Mouse (Mus musculus): ENCODE results near the gene Spint4. TPM values are rescaled to one million over a fixed set of nuclear protein-coding genes. Genes with fewer than 3 reads are reported as not detected.

The Spint4 gene
- polyA plus RNA-seq, 1 experiment from 2014 or later: not detected

- Histone ChIP-seq H3K4me1 (ENCODE audit: control insufficient read depth, insufficient read depth, low read length) (no peaks in the 10 kb centered on the region), H3K9me3 (ENCODE audit: control insufficient read depth, low read length) (no peaks in the 10 kb centered on the region), H3K27me3 (replicated peaks; ENCODE audit: control insufficient read depth, insufficient read depth, low read length) (no peaks in the 10 kb centered on the region), H3K9ac (ENCODE audit: low read depth, low read length) (no peak overlapping the region), H3K36me3 (ENCODE audit: control insufficient read depth, insufficient read depth, low read length) (no peaks in the 10 kb centered on the region), H3K4me3 (ENCODE audit: low read depth, low read length) (no peak overlapping the region), H3K27ac (replicated peaks; ENCODE audit: low read depth, low read length) (no peak overlapping the region), H3K4me2 (ENCODE audit: low read depth, low read length) (no peak overlapping the region)
- no peak for DNase-seq (ENCODE audit: low spot score)
- WGBS: 33% methylated on average over 7 of the region's 7 CpGs
- ATAC-seq (ENCODE audit: low read depth): no peak
These were observed 41.6 kb downstream of the Spint4 start for GRCm38 (mm10) chr2:164739876-164740275.

DNA sequence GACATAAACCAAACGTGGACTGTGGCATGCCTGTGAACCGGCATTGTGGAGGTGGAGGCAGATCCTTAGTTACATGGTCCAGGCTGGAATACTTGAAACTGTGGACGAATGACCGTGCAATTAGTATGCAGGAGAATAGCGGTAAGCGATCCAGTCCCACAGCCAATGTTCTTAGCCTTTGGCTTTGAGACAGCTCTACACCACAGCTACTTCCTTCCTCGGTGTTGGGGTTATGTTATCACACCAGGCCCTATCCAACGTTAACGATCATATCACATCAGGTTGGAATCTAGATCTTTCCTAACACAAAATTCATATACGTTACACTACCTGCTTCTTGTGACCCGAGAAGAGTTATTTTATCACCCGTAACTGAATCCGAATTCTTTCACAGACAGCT is 46.7 kb downstream of the Spint4 start:
- no peaks in the 10 kb centered on the region for H3K27me3 ChIP-seq (replicated peaks; ENCODE audit: control insufficient read depth, insufficient read depth, low read length)
- H3K36me3 ChIP-seq (ENCODE audit: control insufficient read depth, insufficient read depth, low read length): peaks cover 24% of the 10 kb centered on the region
- H3K4me1 ChIP-seq (ENCODE audit: control insufficient read depth, insufficient read depth, low read length): peaks cover 11% of the 10 kb centered on the region
- peak overlapping the region; percentile 93 for H3K9ac ChIP-seq (ENCODE audit: low read depth, low read length)
- peak overlapping the region; percentile 90 for H3K4me3 ChIP-seq (ENCODE audit: low read depth, low read length)
- H3K4me2 ChIP-seq (ENCODE audit: low read depth, low read length): peak overlapping the region; percentile 75
- no peaks in the 10 kb centered on the region for H3K9me3 ChIP-seq (ENCODE audit: control insufficient read depth, low read length)
- ATAC-seq (ENCODE audit: low read depth) (no peak), DNase-seq (ENCODE audit: low spot score) (no peak)
- WGBS: 74% methylated on average over 13 of the region's 13 CpGs
- no peak overlapping the region for H3K27ac ChIP-seq (replicated peaks; ENCODE audit: low read depth, low read length)

GRCm38 (mm10) chr2:164745843-164746479 is 47.7 kb downstream of the Spint4 start, which contains the start of the genes Wfdc3 and Dnttip1:
Gene Wfdc3 (minus strand): TSS chr2:164745931.
Gene Dnttip1 (plus strand): TSS chr2:164745983.
- Histone ChIP-seq H3K27ac (replicated peaks; ENCODE audit: low read depth, low read length) (peak within 1 kb of the TSS; percentile 74), H3K4me1 (ENCODE audit: control insufficient read depth, insufficient read depth, low read length) (peaks cover 11% of the 10 kb centered on the region), H3K4me3 (ENCODE audit: low read depth, low read length) (peak within 1 kb of the TSS; percentile 90), H3K9me3 (ENCODE audit: control insufficient read depth, low read length) (no peaks in the 10 kb centered on the region), H3K27me3 (replicated peaks; ENCODE audit: control insufficient read depth, insufficient read depth, low read length) (no peaks in the 10 kb centered on the region), H3K9ac (ENCODE audit: low read depth, low read length) (peak within 1 kb of the TSS; percentile 93), H3K36me3 (ENCODE audit: control insufficient read depth, insufficient read depth, low read length) (peaks cover 33% of the 10 kb centered on the region), H3K4me2 (ENCODE audit: low read depth, low read length) (peak within 1 kb of the TSS; percentile 75)
- ATAC-seq (ENCODE audit: low read depth) (peak; percentile 93), DNase-seq (ENCODE audit: low spot score) (peak; percentile 94)
- WGBS: 0% methylated on average over 31 of the region's 70 CpGs

DNA sequence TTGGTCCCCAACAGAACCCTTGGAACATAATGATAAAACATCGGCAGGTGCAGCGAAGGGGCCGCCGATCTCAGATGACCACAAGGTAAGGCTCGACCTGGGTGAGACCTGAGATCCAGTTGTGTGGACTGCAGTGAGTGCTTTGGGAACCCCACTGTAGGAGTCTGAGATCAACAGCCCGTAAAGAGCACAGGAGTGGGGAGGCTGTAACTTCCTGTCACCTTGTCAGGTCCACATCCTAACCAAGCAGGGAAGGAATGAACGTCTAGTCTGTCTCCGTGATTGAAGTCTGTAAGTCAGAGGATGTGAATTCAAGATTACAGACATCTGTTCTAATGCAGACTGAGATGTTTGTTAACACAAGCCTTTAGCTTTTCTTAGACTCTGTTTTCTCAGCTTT is 48.4 kb downstream of the Spint4 start:
- Histone ChIP-seq H3K27ac (replicated peaks; ENCODE audit: low read depth, low read length) (no peak overlapping the region), H3K27me3 (replicated peaks; ENCODE audit: control insufficient read depth, insufficient read depth, low read length) (no peaks in the 10 kb centered on the region), H3K4me3 (ENCODE audit: low read depth, low read length) (peak overlapping the region; percentile 90), H3K4me2 (ENCODE audit: low read depth, low read length) (peak overlapping the region; percentile 75), H3K9me3 (ENCODE audit: control insufficient read depth, low read length) (no peaks in the 10 kb centered on the region), H3K9ac (ENCODE audit: low read depth, low read length) (peak overlapping the region; percentile 93), H3K4me1 (ENCODE audit: control insufficient read depth, insufficient read depth, low read length) (peaks cover 11% of the 10 kb centered on the region), H3K36me3 (ENCODE audit: control insufficient read depth, insufficient read depth, low read length) (peaks cover 39% of the 10 kb centered on the region)
- ATAC-seq (ENCODE audit: low read depth) (no peak), DNase-seq (ENCODE audit: low spot score) (no peak)
- WGBS: 47% methylated on average over 8 of the region's 8 CpGs

- peaks cover 52% of the 10 kb centered on the region for H3K36me3 ChIP-seq (ENCODE audit: control insufficient read depth, insufficient read depth, low read length)
- no peak overlapping the region for H3K27ac ChIP-seq (replicated peaks; ENCODE audit: low read depth, low read length)
- no peaks in the 10 kb centered on the region for H3K27me3 ChIP-seq (replicated peaks; ENCODE audit: control insufficient read depth, insufficient read depth, low read length)
- ATAC-seq (ENCODE audit: low read depth) (no peak), DNase-seq (ENCODE audit: low spot score) (no peak)
- H3K9me3 ChIP-seq (ENCODE audit: control insufficient read depth, low read length): no peaks in the 10 kb centered on the region
- H3K4me1 ChIP-seq (ENCODE audit: control insufficient read depth, insufficient read depth, low read length): peaks cover 11% of the 10 kb centered on the region
- no peak overlapping the region for H3K9ac ChIP-seq (ENCODE audit: low read depth, low read length)
- H3K4me2 ChIP-seq (ENCODE audit: low read depth, low read length): no peak overlapping the region
- 81% methylated on average over 4 of the region's 4 CpGs for WGBS
- H3K4me3 ChIP-seq (ENCODE audit: low read depth, low read length): no peak overlapping the region
These were observed 49.9 kb downstream of the Spint4 start for GRCm38 (mm10) chr2:164748191-164748590.

DNA sequence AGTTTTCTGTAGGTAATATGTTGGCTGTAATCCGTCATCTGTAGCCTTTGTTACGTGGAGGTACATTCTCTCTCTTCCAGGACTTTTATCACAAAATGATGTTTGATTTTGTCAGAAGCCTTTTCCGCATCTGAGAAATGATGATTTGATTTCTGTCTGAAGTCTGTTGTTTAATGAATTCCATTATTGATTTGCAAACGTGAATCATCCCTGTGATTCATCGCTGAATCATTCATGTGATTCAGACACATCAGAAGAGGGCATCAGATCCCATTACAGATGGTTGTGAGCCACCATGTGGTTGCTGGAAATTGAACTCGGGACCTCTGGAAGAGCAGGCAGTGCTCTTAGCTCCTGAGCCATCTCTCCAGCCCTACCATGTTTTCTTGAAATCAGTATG is 50.7 kb downstream of the Spint4 start:
- Histone ChIP-seq H3K4me3 (ENCODE audit: low read depth, low read length) (no peak overlapping the region), H3K4me2 (ENCODE audit: low read depth, low read length) (no peak overlapping the region), H3K9ac (ENCODE audit: low read depth, low read length) (no peak overlapping the region), H3K27me3 (replicated peaks; ENCODE audit: control insufficient read depth, insufficient read depth, low read length) (no peaks in the 10 kb centered on the region), H3K27ac (replicated peaks; ENCODE audit: low read depth, low read length) (no peak overlapping the region), H3K9me3 (ENCODE audit: control insufficient read depth, low read length) (no peaks in the 10 kb centered on the region), H3K4me1 (ENCODE audit: control insufficient read depth, insufficient read depth, low read length) (peaks cover 11% of the 10 kb centered on the region), H3K36me3 (ENCODE audit: control insufficient read depth, insufficient read depth, low read length) (peaks cover 60% of the 10 kb centered on the region)
- DNase-seq (ENCODE audit: low spot score) (no peak), ATAC-seq (ENCODE audit: low read depth) (no peak)
- WGBS: 89% methylated on average over 6 of the region's 6 CpGs

Other genes with a start within 250 kb of the Spint4 start
- gene Sys1, start 241.5 kb upstream of the Spint4 start, polyA plus RNA-seq (2014; fragmentation: Nextera tagmentation; extraction: Ambion mirVana): 63.3 and 68.3 TPM in 2 replicates
- gene Gm20458, start 237.5 kb upstream of the Spint4 start, polyA plus RNA-seq (2014; fragmentation: Nextera tagmentation; extraction: Ambion mirVana): 12.5 and 14.7 TPM in 2 replicates
- gene Trp53tg5, start 224.8 kb upstream of the Spint4 start, polyA plus RNA-seq (2014; fragmentation: Nextera tagmentation; extraction: Ambion mirVana): not detected in 2 replicates
- gene Dbndd2, start 212.4 kb upstream of the Spint4 start, polyA plus RNA-seq (2014; fragmentation: Nextera tagmentation; extraction: Ambion mirVana): 4.1 and 10.5 TPM in 2 replicates
- gene Pigt, start 201.0 kb upstream of the Spint4 start, polyA plus RNA-seq (2014; fragmentation: Nextera tagmentation; extraction: Ambion mirVana): 72.9 and 76.9 TPM in 2 replicates
- gene Wfdc2, start 136.1 kb upstream of the Spint4 start, polyA plus RNA-seq (2014; fragmentation: Nextera tagmentation; extraction: Ambion mirVana): 53.7 and 62.4 TPM in 2 replicates
- not detected in 2 replicates for gene Spint3, start 125.0 kb upstream of the Spint4 start, polyA plus RNA-seq (2014; fragmentation: Nextera tagmentation; extraction: Ambion mirVana)
- 0.51 TPM in 1 of 2 replicates, not detected in the other for gene Wfdc6a, start 113.1 kb upstream of the Spint4 start, polyA plus RNA-seq (2014; fragmentation: Nextera tagmentation; extraction: Ambion mirVana)
- not detected in 2 replicates for gene Eppin, start 104.9 kb upstream of the Spint4 start, polyA plus RNA-seq (2014; fragmentation: Nextera tagmentation; extraction: Ambion mirVana)
- gene Wfdc6b, start 85.0 kb upstream of the Spint4 start, polyA plus RNA-seq (2014; fragmentation: Nextera tagmentation; extraction: Ambion mirVana): not detected in 2 replicates
- 0.11 TPM in 1 of 2 replicates, not detected in the other for gene Wfdc8, start 84.9 kb upstream of the Spint4 start, polyA plus RNA-seq (2014; fragmentation: Nextera tagmentation; extraction: Ambion mirVana)
- not detected in 2 replicates for gene Wfdc16, start 59.7 kb upstream of the Spint4 start, polyA plus RNA-seq (2014; fragmentation: Nextera tagmentation; extraction: Ambion mirVana)
- 0.69 and 1.1 TPM in 2 replicates for gene Wfdc10, start 42.5 kb upstream of the Spint4 start, polyA plus RNA-seq (2014; fragmentation: Nextera tagmentation; extraction: Ambion mirVana)
- gene Wfdc9, start 41.9 kb upstream of the Spint4 start, polyA plus RNA-seq (2014; fragmentation: Nextera tagmentation; extraction: Ambion mirVana): not detected in 2 replicates
- not detected in 2 replicates for gene Wfdc11, start 24.4 kb upstream of the Spint4 start, polyA plus RNA-seq (2014; fragmentation: Nextera tagmentation; extraction: Ambion mirVana)
- 0.21 TPM in 1 of 2 replicates, not detected in the other for gene Wfdc13, start 13.4 kb upstream of the Spint4 start, polyA plus RNA-seq (2014; fragmentation: Nextera tagmentation; extraction: Ambion mirVana)
- gene Spint5, start 16.8 kb downstream of the Spint4 start, polyA plus RNA-seq (2014; fragmentation: Nextera tagmentation; extraction: Ambion mirVana): not detected in 2 replicates
- gene Wfdc3, start 47.4 kb downstream of the Spint4 start, polyA plus RNA-seq (2014; fragmentation: Nextera tagmentation; extraction: Ambion mirVana): 0.53 and 1.1 TPM in 2 replicates
- 60.9 and 63.0 TPM in 2 replicates for gene Dnttip1, start 47.5 kb downstream of the Spint4 start, polyA plus RNA-seq (2014; fragmentation: Nextera tagmentation; extraction: Ambion mirVana)
- 229 and 276 TPM in 2 replicates for gene Ube2c, start 71.4 kb downstream of the Spint4 start, polyA plus RNA-seq (2014; fragmentation: Nextera tagmentation; extraction: Ambion mirVana)
- 799 and 1,279 TPM in 2 replicates for gene Tnnc2, start 81.5 kb downstream of the Spint4 start, polyA plus RNA-seq (2014; fragmentation: Nextera tagmentation; extraction: Ambion mirVana)
- 27.9 and 28.3 TPM in 2 replicates for gene Snx21, start 87.3 kb downstream of the Spint4 start, polyA plus RNA-seq (2014; fragmentation: Nextera tagmentation; extraction: Ambion mirVana)
- 12.6 and 13.8 TPM in 2 replicates for gene Acot8, start 106.4 kb downstream of the Spint4 start, polyA plus RNA-seq (2014; fragmentation: Nextera tagmentation; extraction: Ambion mirVana)
- gene Zswim3, start 106.6 kb downstream of the Spint4 start, polyA plus RNA-seq (2014; fragmentation: Nextera tagmentation; extraction: Ambion mirVana): 6.0 and 6.4 TPM in 2 replicates
- 15.1 and 15.7 TPM in 2 replicates for gene Zswim1, start 124.2 kb downstream of the Spint4 start, polyA plus RNA-seq (2014; fragmentation: Nextera tagmentation; extraction: Ambion mirVana)
- gene Spata25, start 130.0 kb downstream of the Spint4 start, polyA plus RNA-seq (2014; fragmentation: Nextera tagmentation; extraction: Ambion mirVana): not detected in 2 replicates
- 140 and 154 TPM in 2 replicates for gene Ctsa, start 134.4 kb downstream of the Spint4 start, polyA plus RNA-seq (2014; fragmentation: Nextera tagmentation; extraction: Ambion mirVana)
- gene Neurl2, start 135.0 kb downstream of the Spint4 start, polyA plus RNA-seq (2014; fragmentation: Nextera tagmentation; extraction: Ambion mirVana): 8.3 and 9.1 TPM in 2 replicates
- gene Pltp, start 159.2 kb downstream of the Spint4 start, polyA plus RNA-seq (2014; fragmentation: Nextera tagmentation; extraction: Ambion mirVana): 50.1 and 55.1 TPM in 2 replicates
- 56.9 and 62.8 TPM in 2 replicates for gene Pcif1, start 180.8 kb downstream of the Spint4 start, polyA plus RNA-seq (2014; fragmentation: Nextera tagmentation; extraction: Ambion mirVana)
- 11.9 and 13.9 TPM in 2 replicates for gene Zfp335, start 213.3 kb downstream of the Spint4 start, polyA plus RNA-seq (2014; fragmentation: Nextera tagmentation; extraction: Ambion mirVana)
- 33.7 and 52.0 TPM in 2 replicates for gene Mmp9, start 242.3 kb downstream of the Spint4 start, polyA plus RNA-seq (2014; fragmentation: Nextera tagmentation; extraction: Ambion mirVana)

Measured in embryonic facial prominence, embryonic 14.5 days (tissue).